12 mouse cellular contexts compared by ENCODE assay signal in the genomic region with DNA sequence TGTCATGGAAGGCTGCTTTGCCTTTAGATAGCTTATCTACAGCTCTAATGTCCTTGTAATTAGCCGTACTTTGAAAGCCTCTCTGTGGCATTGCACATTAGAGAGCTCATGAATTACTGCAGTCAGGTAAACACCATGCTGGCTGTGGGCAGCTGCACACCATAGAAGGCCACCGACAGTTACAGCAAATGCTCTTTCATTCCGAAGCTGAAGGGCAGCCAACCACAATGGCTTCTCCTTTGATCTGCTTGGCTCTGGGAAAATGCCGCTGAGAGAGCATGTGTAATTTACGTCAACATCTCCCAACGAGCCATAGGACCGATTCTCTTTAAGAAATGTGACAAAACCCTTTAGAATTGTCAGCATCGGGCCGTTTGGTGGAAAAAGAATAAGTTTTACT. TPM values are rescaled to one million over a fixed set of nuclear protein-coding genes. Genes with fewer than 3 reads are reported as not detected.
A peak's percentile ranks its signal among the peaks of the same experiment; 100 is the strongest.
DNase-seq lines count a peak whose midpoint lies in the region; ATAC-seq and TF ChIP-seq lines count a peak whose summit lies in the region.
"Had no signal": no experiment of that assay in that cellular context is flagged by ENCODE, and none has a peak within 500 bp of the region (broad histone marks: within the 10 kb centered on the region; RNA-seq: fewer than 3 reads in every experiment).

No protein-coding gene starts in this region.

- no peak overlapping the region for H3K4me2 ChIP-seq in midbrain, embryonic 11.5 days
- no peak overlapping the region for H3K4me2 ChIP-seq in midbrain, embryonic 15.5 days
- peak overlapping the region; percentile 24; the same call in 1 of the 2 replicates for H3K4me2 ChIP-seq in forebrain, embryonic 13.5 days

- H3K36me3 ChIP-seq in midbrain, embryonic 11.5 days (ENCODE audit: control insufficient read depth, insufficient read depth, low read length), result no peaks in the 10 kb centered on the region
- H3K36me3 ChIP-seq in midbrain, embryonic 15.5 days (replicated peaks), result no peaks in the 10 kb centered on the region
- no peaks in the 10 kb centered on the region for H3K36me3 ChIP-seq in forebrain, embryonic 13.5 days (ENCODE audit: poor library complexity, severe bottlenecking)

- 11% methylated on average over 9 of the region's 9 CpGs for WGBS in cerebellum, adult 2 months
- WGBS in midbrain, embryonic 11.5 days, result 44% methylated on average over 9 of the region's 9 CpGs
- 18% methylated on average over 9 of the region's 9 CpGs for WGBS in midbrain, embryonic 15.5 days
- WGBS in forebrain, embryonic 13.5 days, result 6% methylated on average over 9 of the region's 9 CpGs

- H3K27ac ChIP-seq in cerebellum, adult 2 months (ENCODE audit: insufficient read depth, low read length), result no peak overlapping the region
- H3K27ac ChIP-seq in midbrain, embryonic 11.5 days (ENCODE audit: low read depth, low read length), result no peak overlapping the region
- H3K27ac ChIP-seq in midbrain, embryonic 15.5 days, result no peak overlapping the region
- H3K27ac ChIP-seq in forebrain, embryonic 13.5 days, result no peak overlapping the region

- no peaks in the 10 kb centered on the region for H3K9me3 ChIP-seq in midbrain, embryonic 11.5 days (ENCODE audit: control insufficient read depth, low read length)
- H3K9me3 ChIP-seq in midbrain, embryonic 15.5 days, result no peaks in the 10 kb centered on the region
- H3K9me3 ChIP-seq in forebrain, embryonic 13.5 days (replicated peaks), result no peaks in the 10 kb centered on the region

- no peak for ATAC-seq in midbrain, embryonic 11.5 days (ENCODE audit: low FRiP score)
- ATAC-seq in midbrain, embryonic 15.5 days (replicated peaks), result no peak
- peak; percentile 67 for ATAC-seq in forebrain, embryonic 13.5 days

- H3K4me3 ChIP-seq in cerebellum, adult 2 months (replicated peaks; ENCODE audit: insufficient read depth, low read depth, low read length), result no peak overlapping the region
- H3K4me3 ChIP-seq in midbrain, embryonic 11.5 days (ENCODE audit: low read depth, low read length), result no peak overlapping the region
- H3K4me3 ChIP-seq in midbrain, embryonic 15.5 days, result no peak overlapping the region
- no peak overlapping the region for H3K4me3 ChIP-seq in forebrain, embryonic 13.5 days

- TF ChIP-seq POLR2A in cerebellum, adult 2 months (IDR thresholded peaks at IDR 0.05; ENCODE audit: borderline replicate concordance, insufficient read depth, low read length), result no peak

- H3K27me3 ChIP-seq in cerebellum, adult 2 months (ENCODE audit: control insufficient read depth, insufficient read depth, low read length), result peaks cover 1% of the 10 kb centered on the region; the same call in 1 of the 2 replicates
- no peaks in the 10 kb centered on the region for H3K27me3 ChIP-seq in midbrain, embryonic 11.5 days (ENCODE audit: control insufficient read depth, insufficient read depth, low read length)
- H3K27me3 ChIP-seq in midbrain, embryonic 15.5 days (replicated peaks), result no peaks in the 10 kb centered on the region
- no peaks in the 10 kb centered on the region for H3K27me3 ChIP-seq in forebrain, embryonic 13.5 days

- TF ChIP-seq CTCF in cerebellum, adult 2 months (IDR thresholded peaks at IDR 0.05; ENCODE audit: borderline replicate concordance, insufficient read depth, low read depth, low read length), result no peak

- DNase-seq in cerebellum, postnatal 14 days, result peak; percentile 50 to 60
- no peak for DNase-seq in cerebellum, adult 2 months
- DNase-seq in midbrain, embryonic 11.5 days (ENCODE audit: low spot score, missing footprints), result peak; percentile 84
- peak; percentile 17 for DNase-seq in retina, postnatal 1 day
- DNase-seq in testis, postnatal 14 days (ENCODE audit: low spot score), result no peak
- no peak for DNase-seq in lung, postnatal 14 days
- DNase-seq: B cell, adult 2 months; kidney, postnatal 25 days; lung, adult 18-20 months; right cerebral cortex, postnatal 25 days had no signal

- H3K9ac ChIP-seq in midbrain, embryonic 11.5 days (ENCODE audit: low read length), result no peak overlapping the region
- H3K9ac ChIP-seq in midbrain, embryonic 15.5 days, result no peak overlapping the region
- no peak overlapping the region for H3K9ac ChIP-seq in forebrain, embryonic 13.5 days

- H3K4me1 ChIP-seq in cerebellum, adult 2 months (ENCODE audit: control insufficient read depth, insufficient read depth, low read length), result 0 out of 2 replicates have a peak, but pooled peaks cover 3% of the 10 kb centered on the region
- no peaks in the 10 kb centered on the region for H3K4me1 ChIP-seq in midbrain, embryonic 11.5 days (ENCODE audit: control insufficient read depth, insufficient read depth, low read length)
- no peaks in the 10 kb centered on the region for H3K4me1 ChIP-seq in midbrain, embryonic 15.5 days
- H3K4me1 ChIP-seq in forebrain, embryonic 13.5 days, result peaks cover 20% of the 10 kb centered on the region

RNA-seq across cellular contexts. Expression of a gene that starts 38.7 kb away (rescaled TPM):
- polyA plus RNA-seq in cerebellum, adult 2 months (2012; rRNA removed), result 1.8 and 2.4 TPM in 2 replicates
- 0.33 and 1.0 TPM in 2 replicates for polyA plus RNA-seq in midbrain, embryonic 11.5 days (2014; fragmentation: Nextera tagmentation; extraction: Ambion mirVana)
- 0.46 and 0.64 TPM in 2 replicates for polyA plus RNA-seq in midbrain, embryonic 15.5 days (2015; fragmentation: Nextera tagmentation; extraction: Ambion mirVana)
- 0.25 and 0.40 TPM in 2 replicates for polyA plus RNA-seq in forebrain, embryonic 13.5 days (2015; fragmentation: Nextera tagmentation; extraction: Ambion mirVana)

Comparison
In these comparisons a context has a peak if more than half of its experiments do, and no peak if none do; other contexts are left out.
1. DNase-seq: peak in cerebellum, postnatal 14 days (2 of 2), midbrain, embryonic 11.5 days (single experiment) and retina, postnatal 1 day (single experiment); none in cerebellum, adult 2 months (0 of 2), testis, postnatal 14 days (single experiment) and lung, postnatal 14 days (single experiment).